Mouse (Mus musculus): Measurements from ENCODE around the gene Tbcb.
"Not testable (repeated sequence)": the region's sequence is repeated elsewhere in the genome, so short reads cannot be mapped to it uniquely, and the experiment has no call there.

Tbcb gene

DNA sequence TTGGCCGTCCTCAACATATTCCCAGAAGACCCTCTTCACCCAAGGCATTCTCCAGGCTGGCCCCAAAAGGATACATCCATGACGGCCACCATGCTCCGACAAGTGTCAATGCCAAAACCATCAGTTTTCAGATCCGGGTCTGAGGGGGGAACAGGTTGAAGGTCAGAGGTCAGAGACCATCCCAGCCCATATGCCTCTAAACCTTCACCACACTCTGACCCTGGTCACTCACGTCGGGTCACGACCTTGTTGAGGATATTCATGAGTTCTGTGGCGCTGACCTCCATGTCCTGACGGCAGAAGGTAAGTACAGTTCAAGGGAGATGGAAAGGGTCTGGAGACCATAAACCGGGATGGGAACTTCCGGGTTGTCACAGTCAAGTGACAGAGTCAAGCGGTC is 40.0 kb downstream of the Tbcb start:
- DNase-seq: no peak

DNA sequence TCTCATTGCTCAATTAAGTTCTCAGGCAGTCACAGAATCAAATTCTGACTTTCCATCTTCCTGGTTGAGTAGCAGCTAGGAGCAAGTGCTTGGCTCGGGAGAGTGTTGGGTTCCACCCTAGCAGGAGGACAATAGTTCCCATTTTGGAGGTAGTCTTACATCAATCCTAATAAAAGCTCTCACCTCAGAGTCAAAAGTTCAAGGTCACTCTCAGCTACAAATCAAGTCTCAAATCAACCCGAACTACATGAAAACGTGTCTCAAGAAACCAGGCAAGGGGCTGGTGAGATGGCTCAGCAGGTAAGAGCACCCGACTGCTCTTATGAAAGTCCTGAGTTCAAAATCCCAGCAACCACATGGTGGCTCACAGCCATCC is 43.0 kb downstream of the Tbcb start:
- no peak for DNase-seq

DNA sequence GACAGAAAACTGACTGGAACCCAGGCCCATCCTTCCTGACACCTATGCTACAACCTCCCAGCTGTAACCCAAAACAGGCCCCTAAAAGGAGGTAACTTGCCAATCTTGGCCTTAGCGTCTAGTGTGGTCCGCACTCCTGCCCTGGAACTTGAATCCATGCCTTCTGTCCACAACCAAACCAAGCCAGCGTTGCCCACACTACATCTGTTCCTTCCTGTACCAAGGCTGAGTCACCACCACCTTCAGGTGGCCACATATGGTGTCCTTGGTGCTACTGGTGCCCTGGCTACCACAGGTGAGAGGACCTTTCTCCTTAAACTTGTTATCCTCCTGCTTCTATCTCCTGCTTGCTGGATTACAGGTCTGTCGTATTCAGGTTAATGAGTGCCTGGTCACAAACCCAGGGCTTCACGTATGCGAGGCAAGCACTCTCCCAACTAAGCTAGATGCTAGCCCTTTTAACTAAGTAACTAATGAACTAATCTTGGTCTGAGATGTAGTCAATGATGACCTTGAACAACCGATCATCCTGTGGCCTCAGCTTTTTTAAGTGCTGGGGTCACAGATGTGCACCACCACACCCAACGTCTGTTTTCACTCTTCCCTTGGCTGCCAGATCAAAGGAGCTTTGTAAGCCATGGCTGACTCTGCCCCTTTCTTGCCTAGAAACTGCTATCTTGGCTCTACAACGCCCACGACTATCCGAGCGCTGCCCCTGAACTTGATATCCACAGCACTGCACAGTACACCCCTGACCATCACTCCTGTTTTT is 43.5 kb downstream of the Tbcb start:
- no peak for DNase-seq

DNA sequence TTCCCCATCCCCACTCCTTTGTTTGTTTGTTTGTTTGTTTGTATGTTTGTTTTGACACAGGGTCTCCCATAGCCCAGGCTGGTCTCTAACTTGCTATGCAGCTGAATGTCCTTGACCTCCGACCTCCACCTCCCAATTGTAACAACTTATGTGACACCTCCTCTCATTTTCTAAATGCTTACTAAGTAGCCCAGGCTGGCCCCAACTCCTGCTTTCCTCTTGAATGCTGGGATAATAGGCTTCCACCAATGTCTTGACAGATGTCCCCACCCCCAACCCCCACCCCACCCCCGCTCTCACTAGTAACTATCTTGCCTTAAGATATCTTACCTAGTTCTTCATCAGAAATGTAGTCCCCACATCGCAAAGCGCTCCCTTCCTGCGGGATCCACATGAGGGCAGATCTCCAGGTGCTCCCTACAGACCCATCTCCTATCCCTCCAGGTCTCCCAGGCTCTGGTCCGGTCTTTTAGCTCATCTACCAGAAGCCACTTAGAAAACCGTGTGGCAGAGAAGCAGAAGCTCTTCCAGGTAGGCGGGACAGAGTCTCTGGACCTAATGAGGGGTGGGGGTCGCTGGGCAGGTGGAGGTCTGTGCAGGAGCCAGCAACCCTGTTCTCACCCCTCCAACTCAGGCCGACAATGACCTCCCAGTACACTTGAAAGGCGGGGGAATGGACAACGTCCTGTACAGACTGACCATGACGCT is 47.3 kb downstream of the Tbcb start:
- no peak for DNase-seq

GRCm38 (mm10) chr7:30183879-30184289 is 48.2 kb downstream of the Tbcb start, which contains the start of gene Cox7a1:
TSS of gene Cox7a1 (plus strand) at chr7:30184144.
- peak; percentile 76 to 80 for DNase-seq

DNA sequence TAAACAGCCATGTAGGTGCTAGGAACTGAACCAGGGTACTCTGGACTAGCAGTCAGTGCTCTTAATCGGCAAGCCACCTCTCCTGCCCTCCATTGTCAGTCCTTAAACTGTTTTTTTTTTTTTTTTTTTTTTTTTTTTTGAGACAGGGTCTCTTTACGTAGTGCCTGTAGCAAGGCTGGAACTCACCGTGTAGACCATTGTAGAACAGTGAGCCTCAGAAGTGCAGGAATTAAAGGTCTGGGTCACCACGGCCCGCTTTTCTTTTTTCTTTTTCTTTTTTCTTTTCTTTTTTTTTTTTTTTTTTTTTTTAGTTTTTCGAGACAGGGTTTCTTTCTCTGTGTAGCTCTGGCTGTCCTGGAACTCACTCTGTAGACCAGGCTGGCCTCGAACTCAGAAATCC is 48.9 kb downstream of the Tbcb start:
- not testable (repeated sequence) for DNase-seq

DNA sequence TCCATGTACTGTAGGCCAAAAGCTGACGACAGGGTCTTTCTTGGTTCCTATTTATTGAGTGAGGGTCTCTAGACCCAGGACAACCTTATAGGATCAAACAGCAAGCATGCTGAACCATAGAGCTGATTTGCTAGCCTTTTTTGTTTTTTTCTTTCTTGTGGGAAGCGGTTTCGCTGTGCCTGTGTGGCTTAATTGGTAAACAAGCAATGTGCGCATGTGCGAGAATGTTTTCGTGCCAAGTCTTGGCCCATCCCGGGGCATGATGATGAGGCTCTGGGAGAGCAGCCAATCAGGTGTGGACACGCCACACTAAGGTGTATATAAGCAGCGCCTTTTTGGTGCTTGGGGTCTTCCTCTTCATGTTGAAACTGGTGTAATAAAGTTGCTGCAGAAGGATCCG is 50.1 kb downstream of the Tbcb start:
- not testable (repeated sequence) for DNase-seq

GRCm38 (mm10) chr7:30181308-30181707 is 50.8 kb downstream of the Tbcb start:
- DNase-seq: peak; percentile 85 to 87

- DNase-seq: no peak
Observed at GRCm38 (mm10) chr7:30178256-30178655, 53.8 kb downstream of the Tbcb start.

- no peak for DNase-seq
Observed at GRCm38 (mm10) chr7:30176474-30176873, 55.6 kb downstream of the Tbcb start.

Data from cerebellum, postnatal 14 days (tissue).